Mouse (Mus musculus) cerebellum, postnatal 14 days (tissue): ENCODE results near the gene Crb2.

Source experiments
- DNase-seq, 2 experiments: peaks; one replicate each; pipeline ENCODE4 v3.0.0; 2021; ENCODE audit warnings: mixed read lengths in 2 of 2

Gene Crb2

DNA sequence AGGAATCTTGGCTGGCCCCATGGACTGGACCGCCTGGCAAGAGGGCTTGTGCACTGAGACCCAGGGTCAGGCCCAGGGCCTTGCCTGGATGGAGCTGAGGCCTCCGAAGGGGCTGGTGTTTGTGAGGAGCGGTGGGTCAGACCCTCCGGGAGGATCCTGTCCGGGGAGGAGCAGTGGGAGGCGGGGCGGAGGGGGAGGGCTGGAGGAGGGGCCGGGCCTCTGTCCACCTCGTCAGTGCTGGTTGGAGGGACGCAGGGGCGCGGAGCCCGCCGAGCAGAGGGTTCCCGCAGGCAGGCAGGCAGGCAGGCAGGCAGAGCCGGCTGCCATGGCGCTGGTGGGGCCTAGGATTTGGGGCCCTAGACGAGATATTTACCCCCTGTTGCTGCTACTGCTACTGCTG is at the start of gene Crb2:
TSS of gene Crb2 (plus strand) at position 234 of the 400 bp plus-strand sequence.
- DNase-seq = no peak

DNA sequence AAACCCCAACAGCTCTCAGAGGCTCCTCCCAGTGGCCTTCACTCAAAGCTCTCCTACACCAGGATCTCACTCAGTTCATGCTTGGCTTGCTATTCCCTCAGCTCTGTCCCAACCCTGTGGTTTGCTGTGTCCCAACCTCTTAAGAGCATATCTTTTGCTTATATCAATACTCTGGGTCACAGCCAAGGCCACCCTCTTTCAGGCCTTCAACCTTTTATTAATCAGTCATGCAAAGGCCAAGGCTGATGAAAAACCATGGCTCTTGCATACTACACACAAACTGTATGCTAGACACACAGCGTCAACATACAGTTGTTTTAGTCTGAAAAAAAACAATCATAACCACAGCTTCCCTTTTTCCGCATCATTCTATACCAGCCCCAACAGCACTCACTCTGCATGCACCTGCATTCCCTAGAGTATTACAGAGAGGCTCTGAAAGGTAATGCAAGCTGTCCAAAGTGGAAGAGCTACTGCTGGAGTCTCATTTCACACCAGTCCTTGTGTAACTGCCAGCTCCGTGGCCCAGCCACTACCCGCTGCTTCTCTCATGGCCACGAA is 44.7 kb upstream of the Crb2 start:
- DNase-seq = no peak

DNA sequence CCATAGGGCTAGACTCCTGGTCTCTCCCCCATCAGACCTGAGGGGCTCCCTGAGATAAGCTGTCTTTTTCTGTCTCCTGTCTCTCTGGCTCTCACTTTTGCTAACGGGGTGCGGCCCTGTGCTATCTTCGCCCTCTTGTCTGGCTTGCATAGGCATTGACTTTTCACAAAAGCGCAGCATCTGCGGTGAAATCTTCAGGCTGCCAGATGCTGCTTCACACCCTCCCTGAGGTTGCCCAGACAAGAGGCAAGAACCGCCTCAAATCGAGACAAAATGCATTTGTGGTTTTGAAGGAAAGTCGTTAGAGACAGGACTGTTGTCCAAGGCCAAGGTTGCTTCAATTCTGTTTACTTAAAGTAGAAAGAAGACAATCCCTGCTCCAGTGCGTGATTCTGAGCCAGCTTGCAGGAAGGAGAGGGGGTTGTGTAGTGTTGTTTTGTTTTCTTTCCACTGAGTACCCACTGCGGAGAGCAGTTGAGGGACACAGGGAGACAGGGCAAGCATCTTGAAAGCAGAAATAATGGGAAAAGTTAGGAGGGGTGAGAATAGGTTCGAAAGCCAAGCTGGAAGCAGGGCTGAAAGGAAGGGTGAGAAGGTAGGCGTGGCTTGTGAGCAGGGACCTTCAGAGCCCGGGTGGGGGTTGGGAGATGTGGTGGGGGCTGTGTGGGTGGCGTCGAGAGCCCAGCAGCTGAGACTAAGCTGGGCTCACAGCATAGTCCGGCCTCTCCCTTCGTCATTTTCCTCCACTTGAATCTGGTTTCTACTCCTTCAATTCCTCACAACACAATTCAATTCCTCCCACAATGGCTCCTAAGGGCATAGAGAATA is 40.9 kb upstream of the Crb2 start:
- DNase-seq = no peak

- DNase-seq = no peak
Observed at GRCm38 (mm10) chr2:37735807-37736188, 40.3 kb upstream of the Crb2 start.

DNA sequence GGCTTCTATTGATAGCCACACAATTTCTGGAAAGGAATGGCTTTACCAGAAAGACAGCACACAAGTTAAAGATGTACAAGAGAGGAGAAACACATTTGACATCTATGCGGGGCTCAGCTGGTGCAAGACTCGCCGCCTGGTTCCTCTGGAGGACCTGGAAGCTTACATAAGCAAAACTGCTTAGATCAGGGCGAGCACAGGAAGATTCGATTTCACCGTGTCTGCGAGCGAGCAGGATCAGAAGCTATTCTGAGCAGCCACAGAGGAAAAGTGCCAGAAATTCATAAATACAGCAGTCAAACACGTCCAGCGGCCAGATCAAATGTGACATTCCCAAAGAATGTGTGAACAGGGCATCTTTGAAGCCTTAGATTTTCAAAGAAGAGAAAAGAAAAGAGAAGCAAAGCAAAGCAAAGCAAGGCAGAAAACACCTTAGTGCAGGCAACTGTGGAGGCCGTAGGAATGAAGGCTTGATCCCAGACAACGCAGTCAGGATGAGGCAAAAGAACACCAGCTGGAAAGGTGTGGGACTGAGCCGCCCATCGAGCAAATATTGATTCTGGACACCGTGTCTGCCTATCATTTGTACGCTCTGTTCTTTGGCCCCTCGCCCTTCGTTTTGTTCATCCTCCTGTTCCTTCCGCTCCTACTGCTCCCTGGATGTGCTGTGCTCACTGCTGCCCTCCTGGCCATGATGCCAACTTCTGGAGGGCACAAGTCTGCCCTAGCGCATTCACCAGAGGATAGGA is 34.1 kb upstream of the Crb2 start:
- DNase-seq = peak in 1 of 2 experiments; percentile 61

- no peak for DNase-seq
Observed at GRCm38 (mm10) chr2:37744773-37745395, 31.2 kb upstream of the Crb2 start.

GRCm38 (mm10) chr2:37746293-37747049 is 29.6 kb upstream of the Crb2 start:
- no peak for DNase-seq

DNA sequence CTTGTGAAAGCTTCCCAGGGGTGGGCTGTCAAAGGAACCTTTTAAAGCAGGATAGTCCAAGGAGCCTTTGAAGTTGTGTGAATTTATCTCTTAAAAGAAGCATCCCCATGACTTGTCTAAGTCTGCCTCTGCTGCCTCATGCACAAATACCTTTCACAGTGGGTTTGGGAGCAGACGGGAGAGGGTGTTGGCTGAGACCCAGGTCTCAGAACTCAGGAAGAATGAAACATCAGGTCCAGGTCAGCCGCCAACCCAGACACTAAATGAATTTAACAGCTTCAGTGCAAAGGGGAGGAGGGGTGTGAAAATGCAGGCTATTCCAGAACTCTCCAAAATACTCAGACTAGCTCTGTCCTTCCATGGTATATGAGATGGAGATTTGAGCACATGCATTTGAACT is 28.1 kb upstream of the Crb2 start:
- DNase-seq = peak in 1 of 2 experiments; percentile 43

- DNase-seq = peak; percentile 71 to 84
Observed at GRCm38 (mm10) chr2:37748442-37749066, 27.5 kb upstream of the Crb2 start.

- DNase-seq = no peak
Observed at GRCm38 (mm10) chr2:37749323-37749722, 26.7 kb upstream of the Crb2 start.

GRCm38 (mm10) chr2:37751114-37751513 is 24.9 kb upstream of the Crb2 start:
- no peak for DNase-seq

GRCm38 (mm10) chr2:37756220-37756930 is 19.7 kb upstream of the Crb2 start:
- peak; percentile 80 to 85 for DNase-seq

GRCm38 (mm10) chr2:37757016-37757415 is 19.0 kb upstream of the Crb2 start:
- DNase-seq = no peak

- DNase-seq = no peak
Observed at GRCm38 (mm10) chr2:37757784-37758183, 18.3 kb upstream of the Crb2 start.

GRCm38 (mm10) chr2:37758343-37759015 is 17.6 kb upstream of the Crb2 start:
- no peak for DNase-seq

DNA sequence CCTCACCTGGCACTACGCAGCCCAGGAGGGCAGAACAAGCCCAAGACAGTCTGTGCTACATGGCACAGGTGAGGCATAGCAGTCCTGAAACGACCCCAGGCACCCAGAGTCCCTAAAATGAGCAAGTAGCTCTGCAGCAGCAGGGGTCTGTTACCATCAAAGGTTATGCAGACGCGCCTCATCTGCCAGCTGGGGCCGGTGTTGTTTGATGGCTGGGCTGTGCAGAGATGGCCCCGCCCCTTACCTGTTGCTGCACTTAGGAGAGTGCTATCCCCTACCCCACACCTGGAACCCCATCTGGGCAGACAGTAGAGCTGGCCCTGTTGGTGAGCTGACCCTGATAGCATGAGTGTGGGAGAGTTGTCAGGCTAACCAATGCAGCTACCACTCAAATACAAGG is 15.4 kb upstream of the Crb2 start:
- no peak for DNase-seq

GRCm38 (mm10) chr2:37763638-37764037 is 12.4 kb upstream of the Crb2 start:
- DNase-seq = no peak

DNA sequence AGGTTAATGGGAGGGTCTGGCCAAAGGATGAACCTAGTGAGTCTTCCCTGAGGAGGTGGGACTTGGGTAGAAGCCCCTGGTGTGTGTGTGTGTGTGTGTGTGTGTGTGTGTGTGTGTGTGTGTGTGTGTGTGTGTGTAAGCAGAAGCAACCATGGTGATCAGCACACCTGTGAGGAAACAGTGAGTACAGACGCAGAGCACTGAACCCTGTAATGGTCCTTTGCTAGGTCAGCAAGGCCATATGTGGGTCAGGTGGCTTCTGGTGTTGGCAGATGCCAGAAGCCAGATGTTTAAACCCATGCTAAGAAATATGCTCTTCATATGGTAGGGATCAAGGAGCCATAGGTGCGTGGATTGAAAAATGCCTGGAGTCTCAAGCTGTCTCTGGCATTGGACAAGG is 11.5 kb upstream of the Crb2 start:
- no peak for DNase-seq

DNA sequence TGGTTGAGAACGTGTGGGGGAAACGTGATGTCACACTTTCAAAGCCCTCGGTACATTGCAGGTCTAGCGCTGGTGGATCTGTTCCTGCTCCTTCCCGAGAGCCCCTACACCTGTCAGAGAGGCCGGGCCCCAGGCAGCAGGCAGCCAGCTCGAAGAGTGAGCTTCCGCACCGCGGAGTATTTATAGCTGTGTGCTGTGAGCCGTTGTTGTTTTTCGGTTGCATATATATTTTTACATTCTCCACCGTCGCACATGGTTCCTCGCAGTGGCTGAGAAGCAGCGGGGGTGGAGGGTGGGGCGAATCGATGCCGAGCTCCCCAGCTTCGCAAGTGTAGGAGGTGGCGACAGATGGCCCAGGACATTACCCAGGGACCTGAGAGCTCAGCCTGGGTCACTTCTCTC is 11.0 kb upstream of the Crb2 start:
- DNase-seq = peak in 1 of 2 experiments; percentile 23

DNA sequence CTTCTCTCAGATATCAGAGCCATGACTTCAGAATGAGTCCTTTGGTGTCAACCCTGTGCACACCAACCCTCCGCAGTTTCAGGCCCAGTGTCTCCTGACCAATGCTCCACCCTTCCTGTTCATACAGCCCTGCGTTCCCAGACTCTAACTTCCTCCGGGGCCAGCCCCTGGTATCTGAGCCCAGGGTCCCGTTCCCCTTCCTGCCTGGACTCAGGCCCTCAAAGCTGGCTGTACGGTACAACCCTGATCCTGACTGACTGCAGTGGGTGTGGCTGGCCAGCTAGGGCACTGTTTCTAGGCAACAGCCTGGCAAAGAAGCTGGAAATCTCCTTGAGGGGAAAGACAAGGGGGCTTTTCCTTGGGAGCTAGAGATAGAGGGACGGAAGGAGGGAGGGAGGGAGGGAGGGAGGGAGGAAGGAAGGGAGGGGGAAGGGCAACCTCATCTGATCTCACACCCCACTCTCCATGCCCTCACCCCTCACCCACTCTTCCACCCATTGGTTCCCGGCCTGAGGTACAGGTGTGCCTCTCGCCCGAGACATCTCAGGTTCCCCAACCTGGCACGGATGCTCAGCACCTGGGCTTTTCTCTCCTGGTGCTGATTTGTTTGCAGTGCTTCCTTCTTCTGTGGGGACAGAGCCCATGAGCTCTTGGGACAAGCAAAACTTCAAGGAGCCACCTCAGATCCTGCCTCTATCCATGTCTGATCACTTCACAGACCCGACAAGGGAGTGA is 9.9 kb upstream of the Crb2 start:
- no peak for DNase-seq
